Mouse (Mus musculus) CH12.LX (cell line): ENCODE data around the gene Fn1. TPM values are rescaled to one million over a fixed set of nuclear protein-coding genes. Genes with fewer than 3 reads are reported as not detected.

Experiments
- DNase-seq: peaks from one replicate; pipeline ENCODE4 v3.0.0-alpha.2; 2013; ENCODE audit errors: extremely low read depth
- H3K27ac ChIP-seq: 2 replicates; pipeline ENCODE4 v1.5.1; 2012; ENCODE audit warnings: low read depth, mild to moderate bottlenecking, control low read depth, moderate library complexity; ENCODE audit not compliant: insufficient read depth
- H3K27me3 ChIP-seq: replicated peaks from 2 replicates; pipeline ENCODE3; 2012; ENCODE audit warnings: inconsistent platforms
- H3K36me3 ChIP-seq, 2 experiments: replicated peaks in 1 of 2; 2 replicates each; pipeline versions ENCODE3 to v1.6.1; 2012; ENCODE audit warnings: inconsistent platforms in 1 of 2, low read length in 1 of 2, mild to moderate bottlenecking in 1 of 2, mixed read lengths in 1 of 2, moderate library complexity in 1 of 2; ENCODE audit not compliant: control insufficient read depth in 1 of 2, insufficient read depth in 1 of 2
- H3K4me1 ChIP-seq, 2 experiments: 2 replicates each; pipeline ENCODE4 v1.6.1; 2012; ENCODE audit warnings: inconsistent platforms in 1 of 2, moderate library complexity in 1 of 2; ENCODE audit not compliant: insufficient read depth in 2 of 2, control insufficient read depth in 1 of 2
- H3K4me2 ChIP-seq: 2 replicates; pipeline ENCODE4 v1.6.1; 2012; ENCODE audit warnings: low read depth, mild to moderate bottlenecking, control low read depth; ENCODE audit not compliant: poor library complexity, insufficient read depth, severe bottlenecking
- H3K4me3 ChIP-seq, 3 experiments: fragments of 150-350 bp in 1 of 3; sonication (generic) in 1 of 3; replicated peaks in 1 of 3; 2 replicates each; pipeline versions ENCODE3 to v1.5.1; 2011 to 2012; ENCODE audit warnings: low read depth in 2 of 3, low read length in 2 of 3, mild to moderate bottlenecking in 2 of 3, moderate library complexity in 2 of 3, control low read depth in 1 of 3, improper control_type of control experiment in 1 of 3, inconsistent platforms in 1 of 3, mixed read lengths in 1 of 3; ENCODE audit not compliant: poor library complexity in 1 of 3
- H3K79me2 ChIP-seq: replicated peaks from 2 replicates; pipeline ENCODE4 v1.6.1; 2012; ENCODE audit warnings: mild to moderate bottlenecking, moderate library complexity; ENCODE audit not compliant: control insufficient read depth, poor library complexity, insufficient read depth, severe bottlenecking; ENCODE audit errors: extremely low read depth
- H3K9ac ChIP-seq: 2 replicates; pipeline ENCODE4 v1.6.1; 2012; ENCODE audit warnings: low read depth, mild to moderate bottlenecking, control low read depth, moderate library complexity; ENCODE audit not compliant: insufficient read depth
- H3K9me3 ChIP-seq: replicated peaks from 2 replicates; pipeline ENCODE3; 2012; ENCODE audit warnings: low read length, inconsistent platforms, mixed read lengths
- CHD1 ChIP-seq: IDR thresholded peaks from 2 replicates; pipeline ENCODE4 v1.6.1; 2012; ENCODE audit warnings: low read depth, low read length, improper control_type of control experiment, inconsistent platforms
- CTCF ChIP-seq, 2 experiments: IDR thresholded peaks in 1 of 2; conservative IDR thresholded peaks in 1 of 2; 2 replicates each; pipeline ENCODE4 v1.5.1; 2011 to 2012; ENCODE audit warnings: low read depth in 2 of 2, low read length in 2 of 2, improper control_type of control experiment in 1 of 2, inconsistent platforms in 1 of 2, mild to moderate bottlenecking in 1 of 2, moderate library complexity in 1 of 2
- E2F4 ChIP-seq: IDR thresholded peaks from 2 replicates; pipeline ENCODE4 v1.6.1; 2011; ENCODE audit warnings: low read depth, low read length, improper control_type of control experiment; ENCODE audit not compliant: insufficient replicate concordance
- ELF1 ChIP-seq: IDR thresholded peaks from 2 replicates; pipeline ENCODE4 v1.6.1; 2014; ENCODE audit warnings: low read depth, mild to moderate bottlenecking, inconsistent platforms, low read length, improper control_type of control experiment
- ETS1 ChIP-seq: conservative IDR thresholded peaks from 2 replicates; pipeline ENCODE4 v1.6.1; 2012; ENCODE audit warnings: low read depth, mild to moderate bottlenecking, inconsistent platforms, low read length, improper control_type of control experiment, moderate library complexity
- IRF4 ChIP-seq: IDR thresholded peaks from 2 replicates; pipeline ENCODE4 v1.6.1; 2014; ENCODE audit warnings: low read depth, mild to moderate bottlenecking, inconsistent platforms, low read length, improper control_type of control experiment
- JUN ChIP-seq: IDR thresholded peaks from 2 replicates; pipeline ENCODE4 v1.6.1; 2011; ENCODE audit warnings: low read depth, mild to moderate bottlenecking, low read length, improper control_type of control experiment, moderate library complexity; ENCODE audit not compliant: insufficient read depth
- JUND ChIP-seq: conservative IDR thresholded peaks from 2 replicates; pipeline ENCODE4 v1.6.1; 2011; ENCODE audit warnings: low read depth, low read length, improper control_type of control experiment
- MAFK ChIP-seq: IDR thresholded peaks from 2 replicates; pipeline ENCODE4 v1.6.1; 2011; ENCODE audit warnings: low read length, improper control_type of control experiment; ENCODE audit not compliant: insufficient replicate concordance
- MAX ChIP-seq: IDR thresholded peaks from 2 replicates; pipeline ENCODE4 v1.6.1; 2011; ENCODE audit warnings: low read length, improper control_type of control experiment
- MAZ ChIP-seq: IDR thresholded peaks from 2 replicates; pipeline ENCODE4 v1.6.1; 2012; ENCODE audit warnings: low read depth, mild to moderate bottlenecking, inconsistent platforms, low read length, improper control_type of control experiment, moderate library complexity
- MEF2A ChIP-seq: IDR thresholded peaks from 2 replicates; pipeline ENCODE4 v1.6.1; 2014; ENCODE audit warnings: low read depth, mild to moderate bottlenecking, inconsistent platforms, low read length, improper control_type of control experiment, borderline replicate concordance
- MXI1 ChIP-seq: IDR thresholded peaks from 2 replicates; pipeline ENCODE4 v1.6.1; 2011; ENCODE audit warnings: mild to moderate bottlenecking, low read depth, low read length, improper control_type of control experiment
- NELFE ChIP-seq: IDR thresholded peaks from 2 replicates; pipeline ENCODE4 v1.6.1; 2011; ENCODE audit warnings: low read depth, low read length, improper control_type of control experiment
- POLR2A ChIP-seq: IDR thresholded peaks from 2 replicates; pipeline ENCODE4 v1.6.1; 2011; ENCODE audit warnings: low read depth, mild to moderate bottlenecking, improper control_type of control experiment, low read length
- RCOR1 ChIP-seq: conservative IDR thresholded peaks from 2 replicates; pipeline ENCODE4 v1.6.1; 2012; ENCODE audit warnings: low read depth, mild to moderate bottlenecking, inconsistent platforms, low read length, improper control_type of control experiment
- SMC3 ChIP-seq: IDR thresholded peaks from 2 replicates; pipeline ENCODE4 v1.6.1; 2011; ENCODE audit warnings: low read depth, low read length, improper control_type of control experiment
- TBP ChIP-seq: conservative IDR thresholded peaks from 2 replicates; pipeline ENCODE4 v1.6.1; 2011; ENCODE audit warnings: low read depth, low read length, improper control_type of control experiment
- UBTF ChIP-seq: IDR thresholded peaks from 2 replicates; pipeline ENCODE4 v1.6.1; 2012; ENCODE audit warnings: low read depth, mild to moderate bottlenecking, inconsistent platforms, low read length, improper control_type of control experiment, moderate library complexity
- ZKSCAN1 ChIP-seq: IDR thresholded peaks from 2 replicates; pipeline ENCODE4 v1.6.1; 2012; ENCODE audit warnings: low read depth, inconsistent platforms, low read length, improper control_type of control experiment, borderline replicate concordance
- ZNF384 ChIP-seq: IDR thresholded peaks from 2 replicates; pipeline ENCODE4 v1.6.1; 2012; ENCODE audit warnings: low read depth, low read length, improper control_type of control experiment, inconsistent platforms
- dilution Hi-C: fragments of 300-500 bp; cut with MboI; formaldehyde crosslinking; loops from 2 replicates; pipeline ENCODE4 v1.14.3; 2020; ENCODE audit warnings: low sequenced_read_pairs; ENCODE audit not compliant: extremely low pct_unique_long_range_greater_than_20kb, extremely low pct_ligation_motif_present
- in situ Hi-C: fragments of 300-500 bp; cut with MboI; formaldehyde crosslinking; loops from 3 replicates; pipeline ENCODE4 v1.14.3; 2019; ENCODE audit warnings: low sequenced_read_pairs, low pct_ligation_motif_present, low pct_unique_long_range_greater_than_20kb, mixed read lengths
- polyA plus RNA-seq: library from polyadenylated mRNA; unstranded; fragments of >175 nt; gene quantifications from 2 replicates; pipeline ENCODE4 v1.2.1, GENCODE M21; 2012; ENCODE audit warnings: low read depth; ENCODE audit not compliant: insufficient read length
- total RNA-seq, 2 experiments: library from RNA; depleted of rRNA; stranded (reverse); fragments of 300-350 nt in 1 of 2; fragments of >200 nt in 1 of 2; gene quantifications; 2 replicates each; pipeline ENCODE4 v1.2.3; 2012 to 2014

The Fn1 gene
- total and polyA plus RNA-seq, 3 experiments = 0.17 to 0.20 TPM; not detected in 1

DNA sequence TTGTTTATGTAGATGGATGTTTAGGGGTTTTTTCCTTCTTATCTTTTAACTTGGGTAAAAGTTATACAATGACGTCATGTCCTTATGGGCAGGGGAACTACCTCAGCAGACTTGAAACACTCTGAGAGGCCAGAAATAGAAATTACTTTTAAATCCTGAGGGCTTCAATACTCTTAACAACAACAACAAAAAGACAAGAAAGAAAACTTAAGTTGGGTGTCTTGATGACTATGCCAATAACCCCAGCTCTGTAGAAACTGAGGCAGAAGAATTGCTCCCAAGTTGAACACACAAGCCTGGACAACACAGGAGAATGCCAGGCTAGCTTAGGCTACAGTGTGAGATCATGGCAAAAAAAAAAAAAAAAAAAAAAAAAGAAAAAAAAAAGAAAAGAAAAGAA lies 1.2 kb downstream of the Fn1 start:
- no peaks in the 10 kb centered on the region for H3K9me3 ChIP-seq
- H3K36me3 ChIP-seq = no peaks in the 10 kb centered on the region
- dilution Hi-C loops = no loop called here
- H3K9ac ChIP-seq = no peak overlapping the region
- peak; percentile 14 for DNase-seq
- H3K4me2 ChIP-seq = no peak overlapping the region
- no peak overlapping the region for H3K4me3 ChIP-seq
- H3K27ac ChIP-seq = no peak overlapping the region
- H3K27me3 ChIP-seq = no peaks in the 10 kb centered on the region
- in situ Hi-C loops = no loop called here
- H3K4me1 ChIP-seq = peaks cover 0 to 7% of the 10 kb centered on the region in 2 experiments; a peak in 2 of 4 replicates
- TF ChIP-seq RCOR1 (no peak), NELFE (no peak), JUN (peak; percentile 22; the same call in 1 of the 2 replicates), MEF2A (peak; percentile 34; the same call in 1 of the 2 replicates), MAZ (no peak)
- H3K79me2 ChIP-seq = no peaks in the 10 kb centered on the region

DNA sequence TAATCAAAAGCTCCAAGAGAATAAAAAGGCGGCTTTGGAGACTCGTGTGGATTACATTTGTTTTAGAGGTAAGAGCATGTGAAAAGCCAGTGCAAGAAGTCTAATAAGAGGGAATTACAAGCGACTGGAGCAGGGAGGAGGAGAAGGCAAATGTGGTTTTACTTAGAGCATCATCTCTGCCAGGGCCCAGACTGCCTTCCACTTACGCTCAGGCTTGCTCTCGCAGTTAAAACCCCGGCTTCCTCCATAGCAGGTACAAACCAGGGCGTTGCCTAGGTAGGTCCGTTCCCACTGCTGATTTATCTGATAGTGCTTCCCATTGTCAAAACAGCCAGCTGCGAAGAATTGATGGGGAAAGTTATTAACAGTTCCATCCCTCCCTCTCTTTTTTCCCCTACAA lies 1.7 kb downstream of the Fn1 start:
- TF ChIP-seq MAZ (no peak), ZNF384 (no peak), MAX (no peak), TBP (no peak), ELF1 (no peak), MAFK (no peak), CTCF (conservative IDR thresholded peaks at IDR 0.05 in 1 of 2, IDR thresholded peaks at IDR 0.05 in 1 of 2; ENCODE audit: low read depth in 2 of 2, low read length in 2 of 2) (no peak)
- TF ChIP-seq, all 38 proteins: peak for 0
- Histone ChIP-seq H3K4me3 (no peak overlapping the region), H3K36me3 (no peaks in the 10 kb centered on the region), H3K27me3 (no peaks in the 10 kb centered on the region), H3K4me2 (no peak overlapping the region), H3K9me3 (no peaks in the 10 kb centered on the region), H3K27ac (no peak overlapping the region), H3K9ac (no peak overlapping the region), H3K79me2 (no peaks in the 10 kb centered on the region), H3K4me1 (peaks cover 0 to 8% of the 10 kb centered on the region in 2 experiments; a peak in 2 of 4 replicates)
- DNase-seq = no peak
- in situ Hi-C loops (no loop called here), dilution Hi-C loops (no loop called here)

DNA sequence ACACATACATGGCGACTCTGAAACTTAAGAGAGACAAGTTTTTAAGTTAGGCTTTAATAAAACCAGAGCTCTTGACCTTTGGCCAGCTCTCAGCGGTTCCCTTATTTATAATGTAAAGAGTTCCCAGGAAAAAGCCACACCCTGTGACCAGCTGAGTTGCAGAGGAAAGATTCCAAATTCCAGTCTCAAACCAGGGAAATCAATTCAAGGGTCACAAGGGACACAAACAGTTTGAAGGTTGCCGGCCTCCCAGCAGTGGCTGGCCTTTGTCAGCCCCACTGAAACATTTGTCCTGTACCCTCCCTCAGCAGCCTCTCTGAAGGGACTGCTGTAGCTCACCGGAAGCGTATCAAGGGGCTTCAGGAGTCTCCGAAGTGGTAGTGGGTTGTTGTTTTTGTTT lies 2.3 kb downstream of the Fn1 start:
- Histone ChIP-seq H3K27ac (no peak overlapping the region), H3K79me2 (no peaks in the 10 kb centered on the region), H3K4me3 (no peak overlapping the region)
- in situ Hi-C loops = no loop called here
- no peak for DNase-seq
- TF ChIP-seq E2F4 (no peak), TBP (no peak), IRF4 (no peak), UBTF (no peak), MXI1 (no peak), ZKSCAN1 (no peak), SMC3 (no peak), MAZ (no peak), RCOR1 (no peak), CHD1 (no peak), JUND (no peak), ETS1 (no peak), CTCF (conservative IDR thresholded peaks at IDR 0.05 in 1 of 2, IDR thresholded peaks at IDR 0.05 in 1 of 2; ENCODE audit: low read depth in 2 of 2, low read length in 2 of 2) (no peak), POLR2A (no peak)
- TF ChIP-seq, all 38 proteins: peak for 0
- H3K4me2 ChIP-seq = no peak overlapping the region
- no peaks in the 10 kb centered on the region for H3K27me3 ChIP-seq
- H3K9ac ChIP-seq = no peak overlapping the region
- dilution Hi-C loops = no loop called here
- H3K9me3 ChIP-seq = no peaks in the 10 kb centered on the region
- H3K36me3 ChIP-seq = no peaks in the 10 kb centered on the region
- peaks cover 0 to 12% of the 10 kb centered on the region in 2 experiments; a peak in 2 of 4 replicates for H3K4me1 ChIP-seq
